Mouse (Mus musculus): ENCODE results near the gene Zfp768.

DNA sequence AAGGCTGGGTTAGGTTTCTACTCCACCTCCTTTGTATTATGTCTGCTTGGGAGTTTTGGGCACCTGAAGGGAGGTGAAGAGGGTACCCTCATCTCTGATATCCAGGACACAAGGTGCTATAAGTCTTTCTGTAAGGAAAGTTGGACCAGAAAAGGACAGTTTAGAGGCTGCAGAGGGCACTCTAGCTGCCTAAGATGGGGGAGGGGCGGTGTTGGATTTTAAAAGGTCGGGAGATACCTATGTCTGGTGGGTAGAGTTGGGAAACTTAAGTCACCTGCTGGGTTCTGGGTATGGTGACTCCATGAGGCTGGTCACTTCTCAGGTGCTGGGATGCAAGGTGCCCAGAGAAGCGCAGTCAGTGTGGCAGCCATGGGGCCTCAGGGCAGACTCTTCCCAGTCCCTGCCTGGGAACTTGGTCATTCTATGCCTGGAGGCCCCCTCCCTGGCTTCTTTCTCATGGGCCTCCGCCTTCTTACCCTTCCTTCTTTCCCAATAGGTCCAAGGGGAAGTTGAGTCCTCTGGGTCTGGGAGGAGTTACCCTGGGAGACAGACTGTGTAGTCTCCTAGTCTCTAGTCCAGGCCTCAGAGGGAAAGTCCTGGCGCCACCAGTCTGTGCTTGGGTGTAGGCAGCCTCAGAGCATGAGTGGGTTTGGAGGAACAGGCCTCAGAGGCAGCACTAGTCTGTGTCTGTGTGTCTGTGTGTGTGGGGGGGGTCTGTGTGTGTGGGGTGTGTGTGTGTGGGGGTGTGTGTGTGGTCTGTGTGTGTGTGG, 48.4 kb downstream of the Zfp768 start:
- TF ChIP-seq CTCF (IDR thresholded peaks at IDR 0.05; ENCODE audit: low read depth, low read length) (no peak), GATA1 (IDR thresholded peaks at IDR 0.05; ENCODE audit: borderline replicate concordance, low read length) (no peak), TAL1 (conservative IDR thresholded peaks at IDR 0.05; ENCODE audit: low read depth, low read length) (no peak)
